Mouse (Mus musculus): ENCODE results near the gene Unkl.

Gene Unkl

DNA sequence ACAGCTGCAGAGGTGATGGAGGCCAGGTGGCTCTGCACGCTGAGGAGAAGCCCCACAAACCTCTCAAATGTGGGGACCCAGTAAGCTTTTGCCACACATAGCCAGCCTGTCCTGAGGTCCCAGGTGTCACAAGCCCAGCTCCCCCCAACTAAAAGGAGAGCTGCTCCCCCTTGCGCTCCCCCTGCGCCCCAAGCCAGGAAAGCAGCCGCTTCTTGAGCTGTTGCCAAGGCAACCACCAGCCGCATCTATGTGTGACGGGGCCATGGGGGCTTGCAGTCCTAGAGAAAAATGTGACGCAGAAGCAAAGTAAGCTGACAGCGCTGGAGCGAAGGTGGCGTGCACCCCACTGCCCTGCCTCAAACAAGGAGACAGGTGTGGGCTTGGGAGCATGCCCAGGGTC lies 65.6 kb downstream of the Unkl start:
- no peak for DNase-seq (ENCODE audit: extremely low spot score, low read depth, low spot score)

DNA sequence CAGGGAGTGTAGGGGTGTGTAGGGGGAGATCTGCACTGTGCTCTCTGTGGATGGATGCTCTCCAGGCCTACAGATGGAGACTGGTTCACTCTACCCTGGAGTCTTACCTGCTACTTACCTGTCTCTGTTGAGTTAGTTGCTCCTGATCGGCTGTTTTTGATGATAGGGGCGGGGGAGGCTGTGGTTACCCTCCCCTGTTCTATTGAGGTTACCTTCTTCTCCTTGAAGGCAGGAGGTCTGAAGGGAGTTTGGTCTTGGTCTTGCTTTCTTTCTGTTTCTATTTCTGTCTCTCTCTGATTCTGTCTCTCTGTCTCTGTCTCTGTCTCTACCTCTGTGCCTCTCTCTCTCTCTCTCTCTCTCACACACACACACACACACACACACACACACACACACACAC lies 66.9 kb downstream of the Unkl start:
- no peak for DNase-seq (ENCODE audit: extremely low spot score, low read depth, low spot score)

DNA sequence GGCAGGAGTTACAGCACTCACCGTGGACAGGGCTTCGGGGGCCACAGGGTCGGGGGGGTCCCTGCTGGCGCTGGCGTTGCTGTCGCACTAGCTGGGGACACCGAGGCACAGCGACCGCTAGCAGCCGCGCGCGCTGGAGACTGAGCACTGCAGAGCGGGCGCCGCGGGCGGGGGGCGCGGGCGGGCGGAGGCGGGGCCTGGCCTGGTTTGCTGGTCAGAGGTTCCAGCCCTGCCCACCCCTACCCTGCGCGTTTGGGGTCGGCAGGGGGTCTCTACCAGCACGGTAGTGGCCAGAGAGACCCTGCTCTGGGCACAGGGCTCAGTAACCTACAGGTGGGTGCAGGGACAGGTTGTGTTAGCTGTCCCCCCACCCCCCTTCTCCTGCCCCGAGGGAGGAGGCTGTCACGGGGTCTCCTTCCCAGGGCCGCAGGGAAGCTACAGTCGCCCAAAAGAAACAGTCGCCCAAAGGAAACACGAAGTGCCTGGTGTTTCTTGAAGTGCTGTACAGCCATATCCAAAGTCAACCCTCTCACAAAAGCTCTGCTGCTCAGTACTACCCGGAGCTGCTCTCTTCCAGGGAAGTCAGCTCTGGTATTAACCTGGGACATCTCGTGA lies 68.0 kb downstream of the Unkl start, which contains the start of gene Baiap3:
TSS of gene Baiap3 (minus strand) at position 225 of the 615 bp plus-strand sequence.
- no peak for DNase-seq (ENCODE audit: extremely low spot score, low read depth, low spot score)

DNA sequence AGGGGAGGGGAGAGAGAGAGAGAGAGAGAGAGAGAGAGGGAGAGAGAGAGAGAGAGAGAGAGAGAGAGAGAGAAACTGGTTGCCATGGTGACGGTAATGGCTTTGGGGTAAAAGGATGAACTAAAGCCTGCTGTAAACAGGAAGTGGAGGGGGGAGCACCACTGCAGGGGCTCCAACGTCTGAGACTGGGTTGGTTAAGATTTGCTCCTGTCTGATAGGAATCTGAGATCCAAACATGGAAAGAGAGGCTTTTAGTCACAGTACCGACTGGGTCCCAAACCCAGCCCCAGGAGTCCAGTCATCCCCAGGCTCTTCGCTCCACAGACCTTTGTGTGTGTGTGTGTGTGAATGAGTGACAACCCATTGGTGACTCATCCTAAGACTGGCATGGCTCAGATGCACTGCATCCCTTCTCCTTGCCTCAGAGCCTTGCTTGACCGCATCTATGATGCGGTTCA lies 69.6 kb downstream of the Unkl start:
- DNase-seq (ENCODE audit: extremely low spot score, low read depth, low spot score): no peak

DNA sequence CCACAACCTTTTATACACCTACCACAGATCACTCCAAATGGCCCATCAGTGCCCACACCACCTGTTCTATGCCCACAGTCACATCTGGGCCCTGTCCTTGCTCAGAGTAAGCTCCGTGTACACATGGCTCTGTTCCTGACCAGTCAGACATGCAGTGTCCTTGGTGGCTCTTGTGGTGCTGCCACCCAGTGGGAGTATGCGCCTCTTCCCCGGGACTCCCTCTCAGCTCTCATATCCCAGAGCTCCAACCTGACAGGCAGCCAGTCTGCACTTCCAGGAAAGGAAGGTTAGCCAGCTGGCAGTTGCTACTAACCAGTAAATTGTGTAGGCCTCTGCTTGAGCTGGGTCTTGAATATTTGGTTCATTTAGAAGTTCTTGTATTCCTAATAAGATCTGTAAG lies 76.3 kb downstream of the Unkl start:
- no peak for DNase-seq (ENCODE audit: extremely low spot score, low read depth, low spot score)

DNA sequence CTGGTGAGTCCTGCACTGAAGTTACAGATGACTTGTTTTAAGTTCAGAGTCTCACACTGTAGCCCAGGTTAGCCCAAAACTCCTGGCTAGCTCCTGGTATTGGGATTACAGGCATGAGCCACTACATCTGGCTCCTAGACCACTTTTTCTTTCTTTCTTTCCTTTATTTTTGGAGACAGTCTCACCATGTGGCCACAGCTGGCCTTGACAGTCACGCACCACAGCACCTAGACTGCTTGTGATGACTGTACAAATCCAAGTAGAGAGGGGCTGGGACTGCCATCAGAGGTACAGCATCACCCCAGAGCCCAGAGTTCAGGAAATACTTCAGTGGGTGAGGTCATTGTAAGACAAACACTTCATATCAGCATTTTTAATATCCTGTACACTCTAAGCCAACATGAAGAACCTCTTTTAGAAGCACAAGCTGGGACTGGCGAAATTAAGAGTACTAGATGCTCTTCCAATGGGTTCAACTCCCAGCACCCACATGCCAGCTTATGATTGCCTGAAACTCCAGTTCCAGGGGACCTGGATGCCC lies 82.7 kb downstream of the Unkl start:
- no peak for DNase-seq (ENCODE audit: extremely low spot score, low read depth, low spot score)

DNA sequence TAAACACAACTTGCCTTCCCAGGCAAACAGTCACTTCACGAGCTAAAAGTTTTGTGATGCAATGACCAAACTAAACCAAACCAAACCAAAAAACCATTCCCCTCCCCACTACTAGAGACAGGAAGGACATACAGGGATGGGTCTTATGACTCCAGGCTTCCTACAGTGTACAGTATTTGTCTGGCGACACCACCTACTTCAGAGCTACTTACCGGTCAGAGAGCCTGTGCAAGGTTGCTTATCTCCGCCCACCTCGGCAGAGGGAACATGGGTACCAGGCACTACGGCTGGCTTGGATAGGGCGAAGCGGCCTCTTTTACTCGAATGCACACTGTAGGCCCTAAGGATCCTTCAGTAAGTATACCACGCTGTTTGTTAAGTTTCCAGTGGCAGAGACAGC lies 84.1 kb downstream of the Unkl start:
- no peak for DNase-seq (ENCODE audit: extremely low spot score, low read depth, low spot score)

DNA sequence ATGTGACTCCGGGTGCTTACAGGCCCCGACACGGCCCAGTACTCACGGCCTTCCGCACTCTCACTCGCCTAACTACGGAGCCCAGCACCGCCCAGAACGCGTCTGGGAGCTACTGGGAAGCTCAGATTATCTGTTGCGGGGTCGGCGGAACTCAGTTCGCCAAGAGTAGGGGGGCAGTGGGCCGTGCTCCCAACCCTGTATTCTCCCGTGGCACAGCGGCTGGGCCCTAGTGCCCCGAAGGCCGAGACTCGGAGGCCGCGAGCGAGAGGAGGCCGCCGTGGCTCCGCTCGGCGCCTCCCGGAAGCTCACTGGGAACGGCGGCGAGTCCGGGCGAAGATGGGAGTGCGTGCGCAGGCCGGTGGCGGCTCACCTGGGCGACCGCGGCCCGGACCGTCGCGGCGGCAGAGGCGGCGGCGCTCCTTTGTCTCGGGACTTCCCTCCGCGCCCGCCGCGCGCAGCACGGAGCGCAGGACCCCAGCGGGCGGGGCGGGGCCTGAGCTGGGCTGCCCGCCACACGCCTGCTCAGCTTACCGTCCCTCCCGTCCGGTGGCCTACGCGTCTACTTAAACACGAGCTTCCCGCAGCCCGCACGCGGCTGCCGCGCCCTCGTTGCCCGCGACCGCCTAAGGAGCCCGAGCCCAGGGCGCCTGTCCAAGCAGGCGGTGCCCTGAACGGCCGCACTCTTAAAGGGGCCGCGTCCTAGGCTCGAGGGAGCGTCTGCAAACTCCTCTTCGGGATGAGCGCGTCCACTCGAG lies 84.9 kb downstream of the Unkl start:
- no peak for DNase-seq (ENCODE audit: extremely low spot score, low read depth, low spot score)

DNA sequence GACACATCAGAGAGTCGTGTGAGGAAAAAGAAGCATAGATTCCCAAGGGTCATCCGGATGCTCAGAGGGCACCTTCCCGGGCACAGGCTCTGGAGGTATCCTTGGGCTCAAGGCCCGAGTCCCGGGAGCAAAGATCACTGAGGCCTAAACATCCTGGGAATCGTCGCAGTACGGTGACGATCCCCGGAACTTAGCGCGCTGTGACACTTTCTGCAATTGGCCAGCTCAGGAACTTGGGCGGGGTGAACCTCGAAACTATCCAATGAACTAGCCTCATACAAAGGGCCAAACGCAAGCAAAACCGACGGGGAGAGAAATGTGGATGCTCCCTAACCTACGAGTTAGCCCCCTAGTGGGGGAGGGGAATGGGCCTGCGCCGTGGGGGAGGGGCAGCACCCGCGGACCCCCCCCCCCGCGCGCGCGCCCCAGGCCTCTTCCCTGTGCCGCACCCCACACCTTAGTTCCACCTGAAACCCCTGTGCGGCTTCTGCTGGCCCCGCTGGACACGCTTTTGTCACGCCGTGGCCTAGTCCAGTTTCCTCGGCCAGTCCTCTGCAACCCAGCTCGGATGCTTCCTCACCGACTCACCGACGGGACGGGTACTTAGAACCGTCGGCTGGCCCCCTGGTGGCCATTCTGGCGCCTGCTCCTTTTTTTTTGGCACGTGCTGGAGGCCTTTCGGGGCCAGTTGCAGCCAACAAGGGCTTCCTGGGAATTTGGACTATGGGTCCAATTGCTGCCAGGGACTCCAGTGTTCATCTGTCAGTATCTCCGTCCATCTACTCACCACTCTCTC lies 85.7 kb downstream of the Unkl start:
- peak; percentile 100 for DNase-seq (ENCODE audit: extremely low spot score, low read depth, low spot score)

DNA sequence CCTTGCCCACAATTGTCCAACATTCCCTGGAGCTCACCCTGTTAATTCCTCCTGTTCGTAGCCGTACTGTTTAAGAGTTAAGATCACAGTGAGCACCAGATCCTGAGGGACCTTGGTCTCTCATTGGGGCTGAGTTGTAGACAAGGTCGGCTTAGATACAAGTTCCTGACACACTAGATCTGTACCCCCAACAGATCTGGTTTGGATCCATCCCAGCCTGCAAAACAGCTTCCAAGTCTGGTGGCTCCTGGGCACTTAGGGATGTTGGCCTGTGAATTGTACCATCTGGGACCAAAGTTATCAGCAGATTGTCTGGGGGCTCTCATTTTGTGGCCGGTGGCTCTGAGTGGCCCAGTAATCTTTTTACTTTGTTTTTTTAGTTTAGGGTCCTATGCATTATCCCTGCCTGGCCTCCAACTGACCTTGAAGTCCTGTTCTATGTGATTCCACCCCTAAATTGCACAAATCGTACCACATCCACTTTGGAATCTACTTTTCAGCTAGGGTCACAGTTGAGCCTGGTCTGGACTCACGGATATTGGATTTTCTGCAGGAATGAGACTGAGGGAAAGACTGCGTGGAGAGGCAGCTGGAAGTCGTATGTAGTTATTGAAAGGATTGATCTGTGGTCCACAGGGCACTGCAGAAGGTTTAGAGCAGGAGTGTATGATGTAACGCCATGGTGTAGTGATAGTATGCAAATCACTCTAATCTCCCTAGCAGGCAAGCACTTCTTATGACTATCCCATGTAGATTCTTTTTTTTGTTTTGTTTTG lies 86.6 kb downstream of the Unkl start, which contains the start of gene Ube2i:
TSS of gene Ube2i (minus strand) at position 52 of the 776 bp plus-strand sequence.
- no peak for DNase-seq (ENCODE audit: extremely low spot score, low read depth, low spot score)

DNA sequence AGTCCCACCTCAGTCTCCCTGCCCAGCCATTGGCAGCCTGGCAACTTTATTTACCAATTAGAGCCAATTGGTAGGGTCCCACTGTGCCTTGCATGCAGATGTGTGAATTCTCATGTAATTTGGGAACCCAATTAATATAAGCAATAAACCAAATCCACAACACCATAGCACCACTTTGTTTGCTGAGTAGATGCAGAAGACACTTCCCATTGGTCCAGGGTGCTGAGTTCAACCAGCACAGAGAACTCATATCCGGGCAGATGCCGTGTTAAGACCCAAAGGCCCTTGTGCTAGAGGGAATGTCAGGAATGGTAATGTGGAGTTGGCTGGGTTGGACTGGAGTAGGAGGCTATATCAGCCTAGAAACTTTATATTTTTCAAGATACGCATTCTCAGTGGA lies 87.6 kb downstream of the Unkl start:
- no peak for DNase-seq (ENCODE audit: extremely low spot score, low read depth, low spot score)

DNA sequence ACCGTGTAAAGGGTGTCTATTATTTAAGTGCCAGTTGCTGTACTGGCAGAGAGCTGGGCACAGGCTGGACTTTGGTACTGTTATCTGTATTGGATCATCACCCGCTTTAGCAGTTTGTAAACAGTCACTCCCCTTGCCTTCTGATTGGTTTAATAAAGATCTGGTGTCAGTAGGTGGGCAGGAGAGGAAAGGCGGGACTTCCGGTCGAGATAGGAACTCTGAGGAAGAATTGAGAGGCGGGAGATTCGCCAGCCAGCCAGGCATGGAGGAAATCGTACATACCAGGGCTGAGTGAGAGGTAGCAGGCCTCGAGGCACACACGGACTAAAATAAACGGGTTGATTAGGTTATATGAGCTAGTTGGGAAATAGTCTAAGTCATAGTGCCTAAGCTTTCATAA lies 93.9 kb downstream of the Unkl start:
- DNase-seq (ENCODE audit: extremely low spot score, low read depth, low spot score): no peak

Measured in hindlimb bud, embryonic 11.5 days (tissue).